35 mouse cellular contexts compared by ENCODE assay signal in the genomic region with DNA sequence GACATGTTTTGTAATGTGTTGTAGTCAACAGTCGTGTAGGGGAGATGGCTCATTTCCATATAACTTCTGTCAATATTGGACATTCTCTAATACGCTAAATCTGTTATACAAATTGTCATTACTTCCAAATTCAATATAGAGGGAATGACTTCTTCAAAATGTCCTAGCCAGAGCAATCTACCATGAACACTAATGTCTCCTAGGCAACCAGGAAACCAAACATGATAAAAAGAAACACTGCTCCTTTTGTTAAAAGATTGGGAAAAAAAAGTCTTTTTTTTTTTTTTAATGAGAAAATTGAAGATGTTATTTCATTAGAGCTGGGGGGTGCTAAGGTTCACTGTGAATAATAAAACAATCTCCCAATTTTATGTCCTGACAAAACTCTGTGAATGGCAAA.
"Had no signal": no experiment of that assay in that cellular context is flagged by ENCODE, and none has a peak within 500 bp of the region (broad histone marks: within the 10 kb centered on the region; RNA-seq: fewer than 3 reads in every experiment).

No protein-coding gene starts in this region.

- ATAC-seq: hindbrain, embryonic 16.5 days; hindbrain, postnatal 0 days; inflammation-experienced regulatory T-cells, adult 6 months; intestine, embryonic 15.5 days; intestine, embryonic 16.5 days; intestine, postnatal 0 days had no signal

- H3K36me3 ChIP-seq: heart, embryonic 12.5 days; heart, embryonic 13.5 days; heart, embryonic 15.5 days; hindbrain, embryonic 10.5 days; hindbrain, embryonic 12.5 days; hindbrain, embryonic 13.5 days; hindbrain, embryonic 15.5 days; intestine, embryonic 15.5 days; kidney, embryonic 15.5 days had no signal

- H3K4me1 ChIP-seq: heart, embryonic 12.5 days; heart, embryonic 13.5 days; heart, embryonic 15.5 days; hindbrain, embryonic 10.5 days; hindbrain, embryonic 12.5 days; hindbrain, embryonic 13.5 days; hindbrain, embryonic 15.5 days; intestine, embryonic 15.5 days; kidney, embryonic 15.5 days had no signal

- H3K27ac ChIP-seq: heart, embryonic 13.5 days; heart, embryonic 15.5 days; hindbrain, embryonic 10.5 days; hindbrain, embryonic 12.5 days; hindbrain, embryonic 13.5 days; hindbrain, embryonic 14.5 days; hindbrain, embryonic 15.5 days; hindbrain, postnatal 0 days; intestine, embryonic 15.5 days; kidney, embryonic 15.5 days; kidney, postnatal 0 days; layer of hippocampus, adult 2 months; left cerebral cortex, adult 2 months had no signal

- H3K4me2 ChIP-seq: heart, embryonic 11.5 days; heart, embryonic 12.5 days; heart, embryonic 13.5 days; heart, embryonic 15.5 days; hindbrain, embryonic 12.5 days; hindbrain, embryonic 13.5 days; hindbrain, embryonic 14.5 days; hindbrain, embryonic 15.5 days; intestine, embryonic 15.5 days; kidney, embryonic 15.5 days had no signal

- DNase-seq: heart, postnatal 10 days; heart, postnatal 14 days; heart, postnatal 36 days; heart, postnatal 4 days; kidney, adult 11 months; kidney, adult 18-20 months; kidney, adult 2 months; kidney, adult 8-10 months; kidney, adult 9 months; kidney, postnatal 10 days; kidney, postnatal 14 days; kidney, postnatal 25 days; kidney, postnatal 36 days; kidney, postnatal 4 days; layer of hippocampus, adult 9-11 months; layer of hippocampus, postnatal 36 days had no signal

- H3K9ac ChIP-seq: heart, embryonic 12.5 days; heart, embryonic 13.5 days; heart, embryonic 15.5 days; hindbrain, embryonic 12.5 days; hindbrain, embryonic 13.5 days; hindbrain, embryonic 14.5 days; hindbrain, embryonic 15.5 days; intestine, embryonic 15.5 days; kidney, embryonic 15.5 days had no signal

- H3K4me3 ChIP-seq: heart, embryonic 12.5 days; heart, embryonic 13.5 days; heart, embryonic 15.5 days; hindbrain, embryonic 10.5 days; hindbrain, embryonic 12.5 days; hindbrain, embryonic 13.5 days; hindbrain, embryonic 15.5 days; intestine, embryonic 15.5 days; kidney, embryonic 15.5 days; layer of hippocampus, adult 2 months; left cerebral cortex, adult 2 months had no signal

- H3K27me3 ChIP-seq: heart, embryonic 12.5 days; heart, embryonic 13.5 days; heart, embryonic 15.5 days; hindbrain, embryonic 12.5 days; hindbrain, embryonic 13.5 days; hindbrain, embryonic 15.5 days; intestine, embryonic 15.5 days; kidney, embryonic 15.5 days had no signal

- H3K9me3 ChIP-seq: heart, embryonic 12.5 days; heart, embryonic 13.5 days; heart, embryonic 15.5 days; hindbrain, embryonic 10.5 days; hindbrain, embryonic 12.5 days; hindbrain, embryonic 13.5 days; hindbrain, embryonic 15.5 days; intestine, embryonic 15.5 days; kidney, embryonic 15.5 days had no signal
